In genomic region chr13:10359516-10360198, GRCm38 (mm10) we compare ENCODE assay signal across 8 mouse cellular contexts. TPM values are rescaled to one million over a fixed set of nuclear protein-coding genes. Genes with fewer than 3 reads are reported as not detected.
DNase-seq lines count a peak whose midpoint lies in the region; ATAC-seq lines count a peak whose summit lies in the region.

No protein-coding gene starts in this region.

- peak overlapping the region; percentile 100 for H3K4me2 ChIP-seq in heart, embryonic 11.5 days
- peak overlapping the region; percentile 95 for H3K4me2 ChIP-seq in midbrain, embryonic 15.5 days

- no peaks in the 10 kb centered on the region for H3K36me3 ChIP-seq in heart, embryonic 11.5 days (ENCODE audit: control insufficient read depth, insufficient read depth, low read length)
- H3K36me3 ChIP-seq in midbrain, embryonic 15.5 days (replicated peaks), result no peaks in the 10 kb centered on the region

- H3K4me1 ChIP-seq in heart, embryonic 11.5 days (ENCODE audit: control insufficient read depth, insufficient read depth, low read length), result 0 out of 2 replicates have a peak, but pooled peaks cover 3% of the 10 kb centered on the region
- no peaks in the 10 kb centered on the region for H3K4me1 ChIP-seq in brown adipose tissue, adult 24 weeks (ENCODE audit: control insufficient read depth, insufficient read depth, insufficient read length, low read length)
- H3K4me1 ChIP-seq in midbrain, embryonic 15.5 days, result peaks cover 16% of the 10 kb centered on the region

- peaks cover 31% of the 10 kb centered on the region for H3K27me3 ChIP-seq in heart, embryonic 11.5 days (ENCODE audit: control insufficient read depth, insufficient read depth, low read length)
- H3K27me3 ChIP-seq in midbrain, embryonic 15.5 days (replicated peaks), result peaks cover 8% of the 10 kb centered on the region; the same call in 1 of the 2 replicates

- no peak for DNase-seq in heart, postnatal 4 days
- peak; percentile 11 to 22 for DNase-seq in layer of hippocampus, postnatal 25 days (ENCODE audit: extremely low spot score in 1 of 2, low spot score in 1 of 2)
- no peak for DNase-seq in urinary bladder, postnatal 10 days (ENCODE audit: low spot score)
- no peak for DNase-seq in urinary bladder, postnatal 4 days (ENCODE audit: low spot score in 2 of 2)

- ATAC-seq in heart, embryonic 11.5 days (replicated peaks; ENCODE audit: insufficient number of reproducible peaks, low FRiP score, low TSS enrichment), result no peak
- ATAC-seq in granulocyte monocyte progenitor cell, adult 5-6 weeks (replicated peaks; ENCODE audit: poor library complexity, severe bottlenecking), result peak; percentile 34
- ATAC-seq in midbrain, embryonic 15.5 days (replicated peaks), result peak; percentile 46

- H3K9ac ChIP-seq in heart, embryonic 11.5 days (ENCODE audit: low read depth, low read length), result no peak overlapping the region
- peak overlapping the region; percentile 61 for H3K9ac ChIP-seq in midbrain, embryonic 15.5 days

- H3K4me3 ChIP-seq in heart, embryonic 11.5 days (ENCODE audit: low read depth, low read length), result peak overlapping the region; percentile 65
- H3K4me3 ChIP-seq in brown adipose tissue, adult 24 weeks (ENCODE audit: insufficient read depth, low read depth, low read length), result peak overlapping the region; percentile 26
- H3K4me3 ChIP-seq in midbrain, embryonic 15.5 days, result peak overlapping the region; percentile 62

- H3K27ac ChIP-seq in heart, embryonic 11.5 days (ENCODE audit: low read depth, low read length), result no peak overlapping the region
- H3K27ac ChIP-seq in brown adipose tissue, adult 24 weeks (replicated peaks; ENCODE audit: low read depth, low read length), result no peak overlapping the region
- peak overlapping the region; percentile 61 for H3K27ac ChIP-seq in midbrain, embryonic 15.5 days

- no peaks in the 10 kb centered on the region for H3K9me3 ChIP-seq in heart, embryonic 11.5 days (replicated peaks; ENCODE audit: control insufficient read depth, low read length)
- no peaks in the 10 kb centered on the region for H3K9me3 ChIP-seq in midbrain, embryonic 15.5 days

- WGBS in heart, embryonic 11.5 days (ENCODE audit: insufficient replicate concordance), result 4% methylated on average over 26 of the region's 26 CpGs
- under 1% methylated on average over 26 of the region's 26 CpGs for WGBS in midbrain, embryonic 15.5 days

RNA-seq across cellular contexts. Expression of gene Chrm3, which starts 1.0 kb away (rescaled TPM):
- 0.15 and 0.19 TPM in 2 replicates for polyA plus RNA-seq in heart, embryonic 11.5 days (2014; fragmentation: Nextera tagmentation; extraction: Ambion mirVana)
- 1 to 10 TPM; 1.6 to 1.8 TPM for total RNA-seq in heart, postnatal 4 days (2021)
- polyA plus RNA-seq in brown adipose tissue, adult 24 weeks (2012; ENCODE audit: insufficient read depth, insufficient read length, missing spikeins), result not detected in 2 replicates
- total RNA-seq in granulocyte monocyte progenitor cell, adult 5-6 weeks (2014; fragmentation: Nextera tagmentation), result not detected in 2 replicates
- 0.09 and 0.52 TPM in 2 replicates for total RNA-seq in granulocyte monocyte progenitor cell, adult 5-6 weeks (2017)
- 10 to 100 TPM; 48.3 to 50.2 TPM for total RNA-seq in layer of hippocampus, postnatal 25 days (2021)
- polyA plus RNA-seq in midbrain, embryonic 15.5 days (2015; fragmentation: Nextera tagmentation; extraction: Ambion mirVana), result 3.8 and 4.2 TPM in 2 replicates

Comparison
In these comparisons a context has a peak if more than half of its experiments do, and no peak if none do; other contexts are left out.
1. DNase-seq: peak in layer of hippocampus, postnatal 25 days (2 of 2); none in heart, postnatal 4 days (single experiment), urinary bladder, postnatal 10 days (single experiment) and urinary bladder, postnatal 4 days (0 of 2).
2. RNA of gene Chrm3, which starts 1.0 kb away (total RNA-seq): 48.3 to 50.2 TPM in layer of hippocampus, postnatal 25 days; 1.6 to 1.8 TPM in heart, postnatal 4 days and 0.09 to 0.52 TPM in granulocyte monocyte progenitor cell, adult 5-6 weeks; every median in the first group is over 10 times any median in the second.
3. Peak in every context shown above with its lines, with median percentiles within 50 percentile points of each other: H3K4me3 ChIP-seq.